Mouse (Mus musculus) ES-Bruce4 (cell line): ENCODE data around the gene Uox. TPM values are rescaled to one million over a fixed set of nuclear protein-coding genes. Genes with fewer than 3 reads are reported as not detected.

Experiments
- H3K27ac ChIP-seq: 2 replicates; pipeline ENCODE4 v1.5.1; 2012; ENCODE audit warnings: low read length, inconsistent platforms; ENCODE audit not compliant: insufficient read depth
- H3K27me3 ChIP-seq: 2 replicates; pipeline ENCODE4 v1.6.1; 2012; ENCODE audit warnings: mild to moderate bottlenecking, low read length, inconsistent platforms; ENCODE audit not compliant: control insufficient read depth, poor library complexity, insufficient read depth, severe bottlenecking
- H3K36me3 ChIP-seq: 2 replicates; pipeline ENCODE4 v1.6.1; 2012; ENCODE audit warnings: inconsistent platforms, mild to moderate bottlenecking, low read length, moderate library complexity; ENCODE audit not compliant: control insufficient read depth, poor library complexity, insufficient read depth, severe bottlenecking
- H3K4me1 ChIP-seq: one replicate; pipeline ENCODE4 v1.8.1; 2011; ENCODE audit warnings: low read length; ENCODE audit not compliant: control insufficient read depth, insufficient read depth
- H3K4me3 ChIP-seq: 2 replicates; pipeline ENCODE4 v1.5.1; 2011; ENCODE audit warnings: low read depth, mild to moderate bottlenecking, low read length
- H3K9ac ChIP-seq: 2 replicates; pipeline ENCODE4 v1.6.1; 2012; ENCODE audit warnings: low read depth, mild to moderate bottlenecking, inconsistent platforms; ENCODE audit not compliant: poor library complexity, severe bottlenecking
- H3K9me3 ChIP-seq: replicated peaks from 2 replicates; pipeline ENCODE4 v1.6.1; 2012; ENCODE audit warnings: mild to moderate bottlenecking, low read length, inconsistent platforms; ENCODE audit not compliant: control insufficient read depth, poor library complexity, insufficient read depth, severe bottlenecking
- CTCF ChIP-seq: IDR thresholded peaks from one replicate; pipeline ENCODE4 v1.8.1; 2011; ENCODE audit warnings: low read depth, low read length
- EP300 ChIP-seq: IDR thresholded peaks from 2 replicates; pipeline ENCODE4 v1.6.1; 2011; ENCODE audit warnings: low read depth, low read length; ENCODE audit not compliant: insufficient read depth
- POLR2A ChIP-seq: IDR thresholded peaks from one replicate; pipeline ENCODE4 v1.8.1; 2011; ENCODE audit warnings: low read length; ENCODE audit not compliant: insufficient read depth
- polyA plus RNA-seq: library from polyadenylated mRNA; stranded (reverse); fragments of >200 nt; gene quantifications from 2 replicates; pipeline ENCODE4 v1.2.4, GENCODE M21; 2011; ENCODE audit warnings: low read depth; ENCODE audit not compliant: missing spikeins, insufficient read depth, insufficient read length

The Uox gene
- polyA plus RNA-seq, 1 experiment = not detected

DNA sequence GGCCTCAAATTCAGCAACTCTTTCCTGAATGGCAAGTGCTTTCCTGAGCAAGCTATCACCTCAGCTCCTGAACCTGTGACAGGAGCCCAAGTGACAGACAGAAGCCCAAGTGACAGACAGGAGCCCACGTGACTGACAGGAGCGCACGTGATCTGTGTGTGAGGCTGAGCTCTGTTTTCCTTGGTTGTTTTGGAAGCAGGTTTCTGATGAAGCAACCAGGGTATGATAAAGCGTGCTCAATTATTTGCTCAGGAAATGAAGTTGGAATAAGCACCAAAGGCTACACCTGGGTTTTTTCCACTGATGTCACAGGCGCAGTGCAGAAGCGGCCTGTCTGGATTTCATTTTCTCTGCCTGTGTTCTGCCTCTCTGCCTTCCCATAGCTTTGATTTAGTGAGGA lies 19.3 kb downstream of the Uox start:
- no peak overlapping the region for H3K9ac ChIP-seq
- H3K9me3 ChIP-seq = no peaks in the 10 kb centered on the region
- H3K4me3 ChIP-seq = no peak overlapping the region
- no peaks in the 10 kb centered on the region for H3K4me1 ChIP-seq
- H3K27me3 ChIP-seq = no peaks in the 10 kb centered on the region
- H3K27ac ChIP-seq = no peak overlapping the region
- H3K36me3 ChIP-seq = no peaks in the 10 kb centered on the region
- TF ChIP-seq POLR2A (no peak), EP300 (no peak), CTCF (no peak)

DNA sequence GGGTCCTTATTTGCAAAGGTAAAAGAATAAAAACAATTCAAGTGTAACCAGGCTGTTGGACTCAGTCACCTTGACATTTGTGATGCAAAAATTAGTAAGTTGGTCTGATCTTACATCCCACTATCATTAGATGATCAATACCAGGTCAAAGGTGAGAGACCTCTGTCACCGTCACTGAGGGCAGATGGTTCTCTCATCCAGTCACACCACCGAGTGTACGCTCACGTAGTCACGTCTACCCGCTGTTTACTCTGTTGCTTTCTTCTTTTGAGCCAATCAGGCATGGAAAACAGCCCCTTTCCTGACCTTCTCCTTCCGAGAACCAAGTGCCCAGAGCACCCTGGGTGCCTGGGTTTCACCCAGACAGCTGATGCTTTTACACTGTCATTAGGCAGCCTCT lies 20.9 kb downstream of the Uox start:
- no peaks in the 10 kb centered on the region for H3K4me1 ChIP-seq
- no peaks in the 10 kb centered on the region for H3K36me3 ChIP-seq
- no peak overlapping the region for H3K27ac ChIP-seq
- H3K9ac ChIP-seq = no peak overlapping the region
- H3K27me3 ChIP-seq = no peaks in the 10 kb centered on the region
- no peak for TF ChIP-seq POLR2A
- no peaks in the 10 kb centered on the region for H3K9me3 ChIP-seq
- no peak overlapping the region for H3K4me3 ChIP-seq

DNA sequence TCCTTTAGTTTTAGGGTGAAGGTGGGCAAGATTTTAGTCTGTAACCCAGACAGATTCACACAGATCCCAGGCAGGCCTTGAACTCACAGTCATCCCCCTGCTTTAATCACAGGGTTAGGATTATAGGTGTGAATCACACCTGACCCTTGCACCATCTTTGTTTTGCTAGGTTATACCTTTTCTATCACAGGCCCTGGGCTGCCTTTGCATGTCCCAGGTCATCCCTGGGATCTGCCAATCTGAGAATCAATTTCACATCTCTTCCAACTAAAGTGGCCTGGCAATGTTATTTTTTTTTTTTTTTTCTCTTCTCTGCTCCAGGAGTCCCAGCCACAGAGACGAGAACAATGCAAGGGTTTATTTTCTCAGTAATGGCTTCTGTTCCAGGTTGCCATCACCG lies 21.4 kb downstream of the Uox start:
- no peaks in the 10 kb centered on the region for H3K4me1 ChIP-seq
- H3K27ac ChIP-seq = no peak overlapping the region
- H3K9ac ChIP-seq = no peak overlapping the region
- H3K9me3 ChIP-seq = no peaks in the 10 kb centered on the region
- no peaks in the 10 kb centered on the region for H3K36me3 ChIP-seq
- no peaks in the 10 kb centered on the region for H3K27me3 ChIP-seq
- H3K4me3 ChIP-seq = no peak overlapping the region
- TF ChIP-seq EP300 (no peak), CTCF (no peak), POLR2A (no peak)

DNA sequence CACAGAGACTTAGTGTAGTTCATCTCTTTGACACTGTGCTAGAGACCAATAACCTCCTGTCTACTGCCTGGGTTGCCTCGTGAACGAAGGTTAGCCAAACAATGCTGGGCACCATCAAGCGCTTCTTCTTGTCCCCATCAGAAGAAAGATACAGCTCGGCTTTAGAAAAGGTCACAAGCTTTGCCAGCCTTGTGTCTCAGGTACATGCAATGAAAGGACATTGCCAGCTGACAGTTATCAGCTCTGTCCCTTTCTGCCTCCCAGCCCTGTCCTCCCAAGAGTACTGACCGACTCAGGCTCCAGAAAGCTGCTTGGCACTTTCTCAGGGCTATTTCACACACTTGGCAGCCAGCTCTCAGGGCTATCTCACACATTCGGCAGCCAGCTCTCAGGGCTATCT lies 25.2 kb downstream of the Uox start:
- no peak overlapping the region for H3K4me3 ChIP-seq
- no peak overlapping the region for H3K9ac ChIP-seq
- H3K36me3 ChIP-seq = no peaks in the 10 kb centered on the region
- H3K27ac ChIP-seq = no peak overlapping the region
- H3K4me1 ChIP-seq = no peaks in the 10 kb centered on the region
- H3K9me3 ChIP-seq = no peaks in the 10 kb centered on the region
- TF ChIP-seq CTCF (no peak), EP300 (no peak), POLR2A (no peak)
- 0 out of 2 replicates have a peak, but pooled peaks cover 1% of the 10 kb centered on the region for H3K27me3 ChIP-seq

DNA sequence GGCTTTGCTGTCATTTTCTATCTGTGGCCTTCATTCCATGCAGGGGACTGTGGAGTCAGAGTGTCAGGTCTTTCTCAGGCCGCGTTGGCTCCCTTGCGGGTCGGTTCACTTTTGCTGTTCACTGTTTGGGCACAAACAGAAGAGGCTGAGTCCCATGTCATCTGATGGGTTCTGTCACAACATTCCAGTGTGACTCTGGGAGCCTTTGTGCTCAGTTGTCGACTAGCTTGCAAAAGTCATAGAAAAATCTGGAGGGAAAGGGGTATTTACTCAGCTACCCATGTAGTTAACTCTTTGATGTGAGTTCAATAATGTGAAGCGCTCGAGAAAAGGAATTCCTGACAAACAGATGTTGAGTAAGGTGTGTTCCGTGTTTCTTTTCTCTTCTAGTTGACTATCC lies 26.2 kb downstream of the Uox start:
- no peak overlapping the region for H3K9ac ChIP-seq
- H3K27me3 ChIP-seq = 0 out of 2 replicates have a peak, but pooled peaks cover 1% of the 10 kb centered on the region
- TF ChIP-seq EP300 = no peak
- no peak for TF ChIP-seq CTCF
- no peak for TF ChIP-seq POLR2A
- no peak overlapping the region for H3K4me3 ChIP-seq
- H3K4me1 ChIP-seq = no peaks in the 10 kb centered on the region
- H3K36me3 ChIP-seq = no peaks in the 10 kb centered on the region
- no peaks in the 10 kb centered on the region for H3K9me3 ChIP-seq
- H3K27ac ChIP-seq = no peak overlapping the region

DNA sequence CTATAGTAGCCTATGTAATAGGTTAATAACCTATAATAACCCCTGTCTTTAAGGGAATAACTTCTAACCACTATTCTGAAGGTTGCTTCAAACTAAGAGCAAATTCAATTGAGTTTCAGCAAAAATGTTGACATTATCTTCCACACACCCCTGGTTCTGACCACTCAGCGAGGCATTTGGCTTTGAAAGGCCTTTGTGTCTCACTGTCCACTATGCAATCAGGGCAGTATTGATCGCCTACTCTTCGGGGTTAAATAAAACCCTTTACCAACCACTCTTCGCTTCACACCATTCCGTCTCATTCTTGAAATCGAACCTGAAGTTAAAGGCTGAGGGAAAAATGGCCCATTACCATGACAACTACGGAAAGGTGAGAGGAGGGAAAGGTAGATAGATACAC lies 26.6 kb downstream of the Uox start:
- Histone ChIP-seq H3K27ac (no peak overlapping the region), H3K4me3 (no peak overlapping the region), H3K4me1 (no peaks in the 10 kb centered on the region), H3K9me3 (no peaks in the 10 kb centered on the region), H3K9ac (no peak overlapping the region), H3K36me3 (no peaks in the 10 kb centered on the region), H3K27me3 (0 out of 2 replicates have a peak, but pooled peaks cover 1% of the 10 kb centered on the region)
- TF ChIP-seq CTCF (no peak), POLR2A (no peak), EP300 (no peak)
